Mouse (Mus musculus): ENCODE measurements around the gene Col27a1.

Col27a1 gene

DNA sequence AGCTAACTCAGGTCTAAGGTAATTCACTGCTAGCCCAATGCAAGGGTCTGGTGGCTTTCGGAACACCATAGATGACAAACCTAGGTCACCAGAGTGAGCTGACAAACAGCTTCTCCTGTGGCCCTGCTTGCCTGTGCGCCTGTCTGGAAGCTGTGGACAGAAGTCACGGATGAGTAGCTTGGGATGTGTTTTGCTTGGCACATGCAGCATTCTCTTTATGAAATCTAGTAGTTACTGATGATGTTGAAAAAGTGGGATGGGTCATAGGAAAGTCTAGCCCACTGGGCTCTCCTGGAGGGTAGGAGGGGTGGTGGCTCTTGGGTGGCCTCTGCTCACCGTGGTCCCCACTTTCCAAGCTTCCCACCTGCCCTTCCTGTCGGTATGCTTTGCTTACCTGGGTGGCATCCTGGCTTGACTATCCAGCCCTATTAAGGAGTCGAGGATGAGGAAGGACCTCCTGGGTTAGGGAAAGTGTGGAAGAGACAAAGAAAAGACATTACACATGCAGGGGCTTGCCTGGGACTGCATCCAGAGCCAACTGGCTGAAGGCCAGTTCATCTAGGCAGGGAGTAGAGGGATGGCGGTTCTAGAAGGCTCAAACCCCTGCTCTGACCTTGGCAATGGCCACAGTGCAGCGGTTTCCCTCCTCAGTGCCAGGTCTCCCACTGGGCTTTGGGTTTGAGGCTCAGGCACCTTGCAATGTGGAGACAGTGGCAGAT lies 12.5 kb downstream of the Col27a1 start:
- no peak for DNase-seq

GRCm38 (mm10) chr4:63226883-63227235 lies 13.1 kb downstream of the Col27a1 start:
- no peak for DNase-seq

DNA sequence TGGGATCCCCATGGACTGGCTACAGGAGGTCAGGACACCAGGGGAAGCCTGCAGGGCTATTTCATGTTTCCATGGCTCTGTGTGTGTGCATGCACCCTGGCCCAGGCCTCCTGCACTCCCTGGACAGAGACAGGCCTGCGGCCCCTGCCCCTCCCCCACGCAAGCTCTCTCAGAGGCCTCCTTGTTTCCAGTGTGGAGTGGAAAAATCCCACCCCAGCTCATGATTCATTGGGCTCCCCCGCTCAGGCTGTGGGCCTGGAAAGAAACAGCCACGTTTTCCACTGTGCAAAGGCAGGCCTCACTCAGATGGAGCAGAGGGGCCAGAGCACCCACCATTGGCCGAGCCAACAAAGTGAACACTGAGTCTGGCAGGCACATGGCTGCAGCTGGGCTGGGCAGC lies 15.1 kb downstream of the Col27a1 start:
- no peak for DNase-seq

DNA sequence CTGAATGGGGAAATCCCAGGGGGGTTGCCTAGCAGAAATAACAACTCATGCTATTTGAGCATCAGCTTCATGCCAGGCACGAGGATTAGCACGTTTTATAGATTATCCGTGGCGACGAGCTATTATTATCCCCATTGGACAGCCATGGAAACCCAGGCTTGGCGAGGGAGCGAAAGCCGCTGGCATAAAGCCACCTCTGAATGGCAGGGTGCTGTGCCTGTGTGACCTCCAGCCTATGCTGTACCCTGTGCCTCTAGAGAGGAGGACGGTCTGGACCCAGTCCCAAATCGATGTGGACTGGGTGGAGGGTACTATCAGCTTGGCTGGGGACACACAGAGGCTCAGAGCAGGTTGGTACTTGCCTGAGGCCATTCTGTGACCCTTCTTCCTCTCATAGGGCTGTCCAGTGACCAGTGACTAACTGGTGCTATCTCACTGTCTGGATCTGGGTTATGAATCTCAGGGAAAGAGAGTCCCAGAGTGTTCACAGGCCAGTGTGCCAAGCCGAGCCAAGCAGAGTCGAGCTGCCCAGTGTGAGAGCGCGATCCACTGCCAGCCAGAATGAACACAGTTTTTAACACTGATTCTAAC lies 16.3 kb downstream of the Col27a1 start:
- no peak for DNase-seq

DNA sequence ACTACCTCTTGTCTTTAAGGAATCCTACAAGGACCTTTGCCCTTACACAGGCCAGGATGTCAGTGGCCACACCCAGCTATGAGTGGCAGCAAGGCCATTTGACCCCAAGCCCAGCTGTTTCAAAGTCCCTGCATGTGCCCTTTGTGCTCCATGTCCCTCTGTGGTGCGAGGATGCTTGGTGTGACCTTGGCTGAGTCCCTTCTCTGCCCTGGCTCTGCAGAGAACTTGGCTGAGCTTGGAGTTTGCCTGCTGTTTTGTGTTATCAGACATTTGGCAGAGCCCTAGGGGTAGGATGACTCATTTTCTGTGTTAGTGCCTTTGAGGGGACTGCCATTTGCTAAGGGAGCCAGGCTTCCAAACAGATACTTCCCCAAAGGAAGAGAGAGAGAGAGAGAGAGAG lies 17.3 kb downstream of the Col27a1 start:
- DNase-seq = no peak

DNA sequence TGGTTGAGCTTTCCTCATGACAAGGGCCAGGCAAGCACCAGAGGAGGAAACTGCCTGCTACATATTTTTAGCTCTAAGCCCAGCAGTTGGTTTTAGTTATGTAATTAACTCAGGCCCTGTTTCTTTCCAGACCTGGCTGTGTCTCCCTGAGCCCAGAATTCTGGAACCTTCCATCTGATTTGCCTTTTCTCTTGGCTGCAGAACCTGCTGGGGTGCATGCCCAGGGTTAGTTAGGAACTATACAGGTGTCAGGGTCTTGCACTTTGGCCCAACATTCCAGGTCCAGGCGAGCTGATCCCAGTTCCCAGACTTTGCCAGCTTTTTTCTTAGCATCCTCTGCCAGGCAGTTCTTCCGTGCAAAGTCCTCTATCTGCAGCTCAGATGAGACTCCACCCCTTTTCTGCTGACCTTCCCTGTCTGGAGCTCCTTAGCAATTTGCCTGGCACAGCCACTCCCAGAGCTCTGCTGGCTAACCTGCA lies 18.8 kb downstream of the Col27a1 start:
- DNase-seq = no peak

DNA sequence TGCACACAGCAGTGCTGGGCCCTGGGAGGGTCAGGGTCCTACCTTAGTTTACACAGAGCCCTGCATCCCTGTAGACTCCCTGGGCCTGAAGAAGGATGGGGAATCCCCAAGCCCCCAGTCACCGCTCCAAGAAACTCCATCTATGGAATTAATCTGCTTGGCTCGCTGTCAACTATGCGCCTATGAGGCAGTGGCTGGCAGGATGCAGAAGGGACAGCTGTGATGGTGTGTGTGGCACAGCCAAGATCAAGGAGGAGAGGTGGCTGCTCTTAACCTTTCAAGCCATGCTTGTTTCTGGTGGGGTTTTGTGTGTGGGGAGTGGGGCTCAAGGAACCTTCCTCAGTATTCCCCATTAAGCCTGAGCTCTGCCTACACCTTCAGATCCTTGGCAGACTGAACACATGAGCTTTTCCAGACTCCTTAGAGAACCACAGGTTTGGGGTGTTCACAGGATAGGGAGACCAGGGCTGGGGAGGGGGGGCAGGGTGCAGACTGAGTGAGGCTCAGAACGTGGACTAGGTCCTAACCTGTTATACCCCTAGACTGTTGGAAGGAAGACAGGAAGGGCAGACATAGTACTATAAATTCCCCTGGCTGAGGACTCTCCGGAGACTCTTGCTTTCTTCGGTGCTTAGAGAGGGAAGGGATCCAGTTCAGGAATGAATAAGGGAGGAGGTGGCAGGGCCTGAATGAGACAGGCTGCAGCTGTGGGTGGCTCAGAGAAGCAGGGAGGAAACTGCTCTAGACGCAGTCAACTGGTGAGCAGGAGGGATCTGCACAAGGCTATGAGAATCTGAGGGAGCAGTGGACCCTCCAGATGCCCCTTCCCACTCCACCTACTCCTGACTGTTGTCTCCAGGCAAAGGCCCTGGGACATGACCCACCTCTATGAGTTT lies 20.0 kb downstream of the Col27a1 start:
- DNase-seq = no peak

DNA sequence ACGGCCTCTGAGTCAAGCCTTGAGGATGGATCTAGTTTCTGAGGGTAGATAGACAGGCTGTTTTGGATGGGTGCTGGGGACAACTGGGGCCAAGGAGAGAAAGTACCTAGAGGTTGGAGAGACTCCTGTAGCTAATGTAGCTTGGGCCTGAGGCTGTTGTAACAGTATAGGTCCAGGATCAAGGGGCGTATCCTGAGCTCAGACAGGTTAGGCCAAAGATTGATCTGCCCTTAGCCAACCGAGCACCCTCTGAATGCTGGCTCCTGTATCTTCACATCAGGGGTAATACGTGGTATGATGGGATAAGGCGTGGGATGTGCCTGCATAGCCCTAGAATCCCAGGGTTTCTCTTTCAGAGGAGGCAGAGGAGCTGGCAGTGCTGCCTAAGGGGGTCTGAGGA lies 21.0 kb downstream of the Col27a1 start:
- no peak for DNase-seq

GRCm38 (mm10) chr4:63236235-63236634 lies 22.4 kb downstream of the Col27a1 start:
- DNase-seq = no peak

- no peak for DNase-seq
Observed at GRCm38 (mm10) chr4:63237225-63237624, 23.4 kb downstream of the Col27a1 start.

DNA sequence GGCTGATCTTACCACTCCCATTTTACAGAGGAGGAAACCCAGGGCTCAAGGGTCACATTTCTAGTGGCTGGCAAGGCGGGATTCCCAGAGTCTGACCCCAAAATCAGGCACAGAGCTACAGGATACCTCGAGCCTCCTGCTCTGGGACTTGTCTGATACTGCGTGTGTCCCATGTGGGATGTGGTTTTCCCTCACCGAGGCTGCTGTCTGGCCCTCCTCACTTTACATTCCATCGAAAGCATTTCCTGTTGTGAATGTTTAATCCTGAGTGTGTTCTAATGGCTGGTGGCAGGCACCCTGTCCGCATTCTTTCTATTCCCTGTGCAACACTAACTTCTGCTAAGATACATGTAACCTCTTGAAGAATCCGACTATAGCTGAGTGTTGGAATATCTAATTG lies 24.3 kb downstream of the Col27a1 start:
- no peak for DNase-seq

DNA sequence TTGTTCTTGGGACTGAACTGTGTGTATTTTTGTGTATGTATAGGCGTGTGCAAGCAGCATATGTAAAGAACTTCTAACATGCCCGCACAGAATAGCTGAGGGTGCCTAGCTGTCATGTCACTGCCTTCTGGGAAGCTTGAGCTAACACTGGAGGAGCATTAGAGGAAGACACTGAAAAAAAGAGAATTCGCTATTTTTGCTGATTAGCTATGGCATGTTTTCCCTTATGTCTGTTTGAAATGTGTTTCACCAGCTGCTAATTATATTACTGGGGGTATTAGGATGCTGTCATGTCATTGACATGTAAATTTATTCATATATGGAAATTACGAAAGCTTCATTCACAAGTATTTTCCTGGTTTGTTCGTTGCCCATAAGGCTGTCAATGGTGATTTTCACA lies 24.9 kb downstream of the Col27a1 start:
- DNase-seq = no peak

GRCm38 (mm10) chr4:63241031-63241430 lies 27.2 kb downstream of the Col27a1 start:
- no peak for DNase-seq

- no peak for DNase-seq
Observed at GRCm38 (mm10) chr4:63247991-63248390, 34.2 kb downstream of the Col27a1 start.

GRCm38 (mm10) chr4:63248951-63249350 lies 35.1 kb downstream of the Col27a1 start:
- no peak for DNase-seq

DNA sequence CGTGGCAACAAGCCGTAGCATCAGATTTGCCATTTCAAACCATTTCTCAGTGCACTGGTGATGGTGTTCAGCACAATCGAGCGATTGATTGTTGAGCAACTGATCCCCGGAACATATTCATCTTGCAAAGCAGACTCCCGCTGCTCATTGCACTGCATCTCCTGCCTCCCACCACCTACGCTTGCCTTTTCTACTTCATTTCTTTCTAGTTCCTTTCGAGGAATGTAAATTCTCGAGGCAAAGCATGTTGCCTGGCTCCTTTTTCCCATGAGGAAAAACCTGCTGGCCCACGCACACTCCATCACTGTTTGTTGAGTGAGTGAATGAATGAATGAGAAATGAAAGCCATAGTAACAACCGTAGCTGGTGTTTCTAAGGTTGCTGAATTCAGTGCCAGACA lies 38.0 kb downstream of the Col27a1 start:
- no peak for DNase-seq

- DNase-seq = no peak
Observed at GRCm38 (mm10) chr4:63253716-63254115, 39.9 kb downstream of the Col27a1 start.

- no peak for DNase-seq
Observed at GRCm38 (mm10) chr4:63254151-63254550, 40.3 kb downstream of the Col27a1 start.

- DNase-seq = no peak
Observed at GRCm38 (mm10) chr4:63256371-63256770, 42.6 kb downstream of the Col27a1 start.

GRCm38 (mm10) chr4:63257346-63257745 lies 43.5 kb downstream of the Col27a1 start:
- no peak for DNase-seq

- DNase-seq = no peak
Observed at GRCm38 (mm10) chr4:63258096-63258495, 44.3 kb downstream of the Col27a1 start.

DNA sequence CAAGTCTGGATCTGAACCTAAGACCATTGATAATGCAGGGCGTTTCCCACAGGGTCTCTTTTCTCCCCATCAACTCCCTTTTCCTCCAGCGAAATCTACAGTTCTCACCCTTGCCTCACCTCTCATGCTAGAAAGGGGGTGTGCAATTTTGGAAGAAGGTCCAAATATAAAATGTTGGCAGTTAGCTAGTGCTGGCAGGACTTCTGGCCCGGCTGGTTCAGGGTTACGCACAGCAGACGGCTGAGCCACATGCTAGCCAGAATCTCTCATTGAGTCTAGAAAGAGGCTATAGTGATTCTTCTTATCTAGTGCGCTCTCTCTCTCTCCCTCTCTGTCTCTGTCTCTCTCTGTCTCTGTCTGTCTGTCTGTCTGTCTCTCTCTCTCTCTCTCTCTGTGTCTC lies 45.3 kb downstream of the Col27a1 start:
- DNase-seq = no peak

- no peak for DNase-seq
Observed at GRCm38 (mm10) chr4:63260506-63260905, 46.7 kb downstream of the Col27a1 start.

DNA sequence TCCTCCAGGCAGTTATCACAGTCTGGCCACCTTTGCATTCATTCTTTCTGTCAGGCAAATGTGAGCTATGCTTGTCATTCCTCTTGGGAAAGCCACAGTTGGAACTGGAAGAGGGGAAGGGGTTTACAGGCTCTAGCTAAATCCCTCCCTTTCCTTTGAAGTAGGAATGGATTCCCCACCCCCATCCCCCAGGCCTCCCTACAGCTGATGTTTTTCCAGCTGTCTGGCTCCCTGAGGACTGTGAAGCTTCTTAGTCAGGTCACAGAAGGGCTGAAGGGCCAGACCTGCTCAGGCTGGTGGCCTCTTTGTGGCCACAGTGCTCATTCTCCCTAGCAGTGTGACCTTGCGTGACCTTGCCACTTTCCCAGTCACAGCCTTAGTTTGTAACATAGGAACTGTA lies 49.1 kb downstream of the Col27a1 start:
- no peak for DNase-seq
